Mouse (Mus musculus) E14TG2a.4 (cell line): ENCODE data around the gene Ntn3.

Experiments
- H3K27me3 ChIP-seq: 2 replicates; pipeline ENCODE4 v1.6.1; 2014; ENCODE audit warnings: low read length, control low read depth; ENCODE audit not compliant: insufficient read depth
- H3K36me3 ChIP-seq: 2 replicates; pipeline ENCODE4 v1.6.1; 2014; ENCODE audit warnings: low read length, control low read depth; ENCODE audit not compliant: insufficient read depth
- H3K4me1 ChIP-seq: replicated peaks from 2 replicates; pipeline ENCODE4 v1.6.1; 2014; ENCODE audit warnings: low read depth, low read length, control low read depth
- H3K4me3 ChIP-seq: replicated peaks from 2 replicates; pipeline ENCODE4 v1.5.1; 2014; ENCODE audit warnings: mild to moderate bottlenecking, low read length
- H3K9me3 ChIP-seq: 2 replicates; pipeline ENCODE4 v1.6.1; 2014; ENCODE audit warnings: low read length, control low read depth
- CTCF ChIP-seq: conservative IDR thresholded peaks from 2 replicates; pipeline ENCODE4 v1.5.1; 2014; ENCODE audit warnings: low read length
- NANOG ChIP-seq: IDR thresholded peaks from 2 replicates; pipeline ENCODE4 v1.6.1; 2014; ENCODE audit warnings: borderline replicate concordance, low read length, mixed read lengths
- POU5F1 ChIP-seq: IDR thresholded peaks from 2 replicates; pipeline ENCODE4 v1.6.1; 2014; ENCODE audit warnings: low read length, borderline replicate concordance

The Ntn3 gene

GRCm38 (mm10) chr17:24173423-24173822, 35.9 kb downstream of the Ntn3 start:
- H3K4me1 ChIP-seq, result peaks cover 35% of the 10 kb centered on the region
- H3K4me3 ChIP-seq, result no peak overlapping the region
- no peaks in the 10 kb centered on the region for H3K27me3 ChIP-seq
- TF ChIP-seq CTCF (peak; percentile 93), NANOG (no peak)
- no peaks in the 10 kb centered on the region for H3K9me3 ChIP-seq
- H3K36me3 ChIP-seq, result peaks cover 11% of the 10 kb centered on the region; the same call in 1 of the 2 replicates

GRCm38 (mm10) chr17:24171738-24172137, 37.6 kb downstream of the Ntn3 start:
- H3K36me3 ChIP-seq, result peaks cover 21% of the 10 kb centered on the region
- TF ChIP-seq NANOG, result no peak
- no peak for TF ChIP-seq CTCF
- no peak for TF ChIP-seq POU5F1
- peaks cover 52% of the 10 kb centered on the region for H3K4me1 ChIP-seq
- H3K9me3 ChIP-seq, result no peaks in the 10 kb centered on the region
- H3K27me3 ChIP-seq, result no peaks in the 10 kb centered on the region
- H3K4me3 ChIP-seq, result no peak overlapping the region

GRCm38 (mm10) chr17:24170729-24171128, 38.6 kb downstream of the Ntn3 start:
- Histone ChIP-seq H3K4me3 (peak overlapping the region; percentile 92), H3K27me3 (no peaks in the 10 kb centered on the region), H3K9me3 (no peaks in the 10 kb centered on the region), H3K4me1 (peaks cover 59% of the 10 kb centered on the region), H3K36me3 (peaks cover 24% of the 10 kb centered on the region)
- TF ChIP-seq NANOG (no peak), POU5F1 (no peak), CTCF (no peak)

DNA sequence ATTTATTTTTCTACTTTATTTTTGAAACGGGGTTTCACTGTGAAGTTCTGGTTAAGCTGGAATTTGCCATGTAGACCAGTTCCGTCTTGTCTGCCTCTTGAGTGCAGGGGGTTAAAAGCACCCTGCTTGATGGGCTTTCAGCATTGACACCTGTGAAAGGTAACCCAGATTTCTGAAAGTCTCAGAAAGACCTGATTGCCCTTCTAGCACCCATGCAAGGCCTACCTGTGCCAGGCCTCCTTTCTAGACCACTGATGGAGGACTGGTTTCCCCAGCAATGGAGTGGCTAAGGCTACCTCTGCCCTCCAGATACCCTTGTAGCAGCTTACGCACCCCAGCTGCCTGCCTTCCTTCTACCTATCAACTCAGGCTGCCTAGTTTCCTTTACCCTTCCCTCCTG, 39.2 kb downstream of the Ntn3 start:
- H3K27me3 ChIP-seq, result no peaks in the 10 kb centered on the region
- no peaks in the 10 kb centered on the region for H3K9me3 ChIP-seq
- TF ChIP-seq CTCF, result no peak
- no peak for TF ChIP-seq NANOG
- TF ChIP-seq POU5F1, result no peak
- H3K4me1 ChIP-seq, result peaks cover 65% of the 10 kb centered on the region
- peaks cover 30% of the 10 kb centered on the region for H3K36me3 ChIP-seq
- H3K4me3 ChIP-seq, result peak overlapping the region; percentile 92

- H3K9me3 ChIP-seq, result no peaks in the 10 kb centered on the region
- TF ChIP-seq NANOG (no peak), POU5F1 (no peak), CTCF (no peak)
- peaks cover 37% of the 10 kb centered on the region for H3K36me3 ChIP-seq
- peaks cover 72% of the 10 kb centered on the region for H3K4me1 ChIP-seq
- H3K4me3 ChIP-seq, result peak within 1 kb of the TSS; percentile 92
- no peaks in the 10 kb centered on the region for H3K27me3 ChIP-seq
Measured at GRCm38 (mm10) chr17:24169317-24170065, 39.8 kb downstream of the Ntn3 start, which contains the start of gene Atp6v0c. Atp6v0c (minus strand) TSS chr17:24169702.

DNA sequence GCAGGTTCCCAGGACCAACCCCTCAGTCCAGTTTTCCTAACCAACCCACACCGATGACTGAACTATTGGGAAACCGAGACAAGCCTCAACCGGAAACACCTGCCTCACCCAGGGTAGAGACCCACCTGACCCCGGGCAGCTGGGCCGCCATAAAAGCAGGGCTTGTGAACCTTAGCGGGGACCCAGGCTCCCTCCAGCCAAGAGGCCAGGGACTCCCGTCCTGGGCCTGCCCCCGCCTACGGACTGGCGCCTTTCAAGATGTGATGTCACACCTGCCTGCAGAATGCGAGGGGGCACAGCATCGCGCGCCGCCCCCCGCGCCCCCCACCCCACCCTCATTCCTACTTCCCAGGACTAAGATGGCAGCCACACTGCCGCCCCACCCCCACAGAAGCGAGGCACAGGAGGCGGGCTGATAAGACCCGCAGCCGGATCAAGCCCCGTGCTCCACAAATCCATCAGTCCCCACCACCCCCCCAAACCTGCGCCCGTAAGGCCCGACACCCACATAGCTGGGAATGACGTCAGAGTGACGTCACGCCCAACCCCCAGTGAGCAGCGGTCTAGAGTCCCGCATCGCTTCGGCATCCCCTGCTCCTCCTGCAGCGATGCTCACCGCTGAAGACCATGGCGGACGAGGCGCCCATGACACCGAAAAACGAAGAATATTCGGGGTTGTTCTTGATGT, 40.6 kb downstream of the Ntn3 start:
- Histone ChIP-seq H3K36me3 (peaks cover 39% of the 10 kb centered on the region), H3K4me1 (peaks cover 67% of the 10 kb centered on the region), H3K4me3 (peak overlapping the region; percentile 92), H3K27me3 (no peaks in the 10 kb centered on the region), H3K9me3 (no peaks in the 10 kb centered on the region)
- TF ChIP-seq NANOG, result no peak
- no peak for TF ChIP-seq POU5F1
- no peak for TF ChIP-seq CTCF

- TF ChIP-seq NANOG, result no peak
- no peak for TF ChIP-seq POU5F1
- no peak for TF ChIP-seq CTCF
- Histone ChIP-seq H3K4me1 (peaks cover 67% of the 10 kb centered on the region), H3K27me3 (no peaks in the 10 kb centered on the region), H3K9me3 (no peaks in the 10 kb centered on the region), H3K4me3 (peak overlapping the region; percentile 92), H3K36me3 (peaks cover 39% of the 10 kb centered on the region)
Measured at GRCm38 (mm10) chr17:24167891-24168505, 41.3 kb downstream of the Ntn3 start.

- Histone ChIP-seq H3K4me3 (peak overlapping the region; percentile 92), H3K4me1 (peaks cover 73% of the 10 kb centered on the region), H3K36me3 (peaks cover 39% of the 10 kb centered on the region), H3K27me3 (no peaks in the 10 kb centered on the region), H3K9me3 (no peaks in the 10 kb centered on the region)
- no peak for TF ChIP-seq POU5F1
- TF ChIP-seq NANOG, result no peak
- TF ChIP-seq CTCF, result no peak
Measured at GRCm38 (mm10) chr17:24167120-24167519, 42.2 kb downstream of the Ntn3 start.
